Mouse (Mus musculus): ENCODE results near the gene Kcnh2.

- TF ChIP-seq CTCF (IDR thresholded peaks at IDR 0.05; ENCODE audit: extremely low read depth, insufficient read length, insufficient replicate concordance, low read depth, low read length) (peak; percentile 91; the same call in 1 of the 2 replicates), POLR2A (IDR thresholded peaks at IDR 0.05; ENCODE audit: low read depth, low read length) (no peak)
Measured at GRCm38 (mm10) chr5:24393392-24393997, 42.1 kb upstream of the Kcnh2 start, which contains the start of gene Abcb8.

All from small intestine, adult 2 months (tissue).